Mouse (Mus musculus) splenic B cell, adult 2 months (primary cell): ENCODE measurements around the gene S100a8.

ENCODE experiments used
- DNase-seq: peaks from one replicate; pipeline ENCODE4 v3.0.0-alpha.2; 2011; ENCODE audit warnings: low read depth, low spot score
- H3K27me3 ChIP-seq: 2 replicates; pipeline ENCODE4 v1.6.1; 2012; ENCODE audit warnings: mild to moderate bottlenecking, low read length, moderate library complexity, mixed read lengths; ENCODE audit not compliant: control insufficient read depth, poor library complexity, insufficient read depth, severe bottlenecking
- H3K36me3 ChIP-seq: 2 replicates; pipeline ENCODE4 v1.6.1; 2012; ENCODE audit warnings: mild to moderate bottlenecking, low read length, moderate library complexity, mixed read lengths; ENCODE audit not compliant: control insufficient read depth, poor library complexity, insufficient read depth, severe bottlenecking

The S100a8 gene

DNA sequence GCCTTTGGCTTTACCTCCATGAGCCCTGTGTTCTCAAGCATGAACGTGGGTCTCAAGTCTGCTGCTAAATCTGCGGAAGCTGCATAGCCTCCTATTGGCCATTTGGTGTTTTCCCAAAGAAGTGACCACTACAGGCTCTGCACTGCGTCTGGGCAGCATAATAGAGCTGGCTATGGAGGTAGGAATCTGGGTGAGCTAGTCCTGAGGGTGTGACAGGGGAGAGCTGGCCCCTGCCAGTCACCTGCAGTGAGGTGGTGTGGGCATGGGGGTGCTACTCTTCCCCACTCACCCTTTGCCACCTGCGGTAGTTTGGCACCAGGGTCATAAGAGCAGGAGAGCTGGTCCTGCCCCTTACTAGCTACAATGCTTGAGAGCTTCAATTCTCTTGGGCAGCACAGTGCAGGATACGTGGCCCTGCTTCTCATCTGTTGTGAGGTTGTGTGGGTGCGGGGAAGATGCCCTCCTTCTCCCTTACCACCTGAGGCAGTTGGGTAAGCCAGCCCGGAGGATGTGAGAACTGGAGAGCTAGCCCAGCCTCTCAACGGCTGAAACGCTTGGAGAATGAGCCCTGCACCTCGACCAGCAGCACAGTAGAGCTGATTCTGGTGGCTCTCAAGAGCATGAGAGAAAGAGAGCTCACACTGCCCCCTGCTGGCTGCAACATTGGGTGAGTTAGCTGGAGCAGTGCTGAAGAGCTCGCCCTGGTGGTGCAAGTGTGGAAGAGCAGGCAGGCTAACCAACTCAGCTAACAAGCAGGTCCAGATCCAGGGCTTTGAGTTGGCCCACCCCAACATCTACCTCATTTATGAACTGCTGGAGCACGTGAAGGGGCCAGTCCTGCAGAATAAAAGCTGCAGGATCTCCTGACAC lies 41.0 kb downstream of the S100a8 start:
- no peaks in the 10 kb centered on the region for H3K27me3 ChIP-seq
- no peaks in the 10 kb centered on the region for H3K36me3 ChIP-seq
- DNase-seq: peak; percentile 90
